Mouse (Mus musculus) induced T-regulatory cell, adult 2 months (primary cell): ENCODE data around the gene Pitpna.
A peak's percentile ranks its signal among the peaks of the same experiment; 100 is the strongest.

Experiments used
- DNase-seq: peaks from one replicate; pipeline ENCODE4 v3.0.0-alpha.2; 2012; ENCODE audit warnings: low read depth

Pitpna gene

DNA sequence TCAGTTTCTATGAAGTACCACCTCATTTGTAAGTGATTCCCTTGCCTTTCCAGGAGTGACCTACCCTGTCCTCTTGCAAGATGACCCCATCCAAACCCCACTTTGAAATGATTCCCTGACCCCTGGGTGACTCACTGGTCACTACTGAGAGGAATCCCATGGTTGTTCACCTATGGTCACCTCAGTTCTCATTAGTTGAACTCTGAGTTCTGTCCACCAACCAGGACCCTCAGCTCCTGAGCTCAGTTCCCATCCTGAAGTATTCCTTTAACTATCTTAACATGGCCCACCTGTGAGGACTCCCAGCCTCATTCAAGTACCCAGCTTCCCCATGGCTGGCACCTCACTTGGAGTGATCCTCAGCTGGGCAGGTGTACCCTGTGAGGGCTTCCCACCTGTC lies 69.9 kb downstream of the Pitpna start:
- DNase-seq, result no peak

DNA sequence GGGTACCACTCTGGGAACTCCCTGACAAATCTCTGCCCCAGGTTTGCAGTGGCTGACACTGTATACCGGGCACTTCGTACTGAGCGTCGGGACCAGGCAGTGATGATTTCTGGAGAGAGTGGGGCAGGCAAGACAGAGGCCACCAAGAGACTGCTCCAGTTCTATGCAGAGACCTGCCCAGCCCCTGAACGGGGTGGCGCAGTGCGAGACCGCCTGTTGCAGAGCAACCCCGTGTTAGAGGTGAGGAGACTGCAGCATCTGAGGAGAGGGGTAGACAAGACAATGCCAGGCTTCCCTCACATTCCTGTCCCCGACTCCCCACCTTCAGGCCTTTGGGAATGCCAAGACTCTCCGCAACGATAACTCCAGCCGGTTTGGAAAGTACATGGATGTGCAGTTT lies 70.4 kb downstream of the Pitpna start:
- no peak for DNase-seq

DNA sequence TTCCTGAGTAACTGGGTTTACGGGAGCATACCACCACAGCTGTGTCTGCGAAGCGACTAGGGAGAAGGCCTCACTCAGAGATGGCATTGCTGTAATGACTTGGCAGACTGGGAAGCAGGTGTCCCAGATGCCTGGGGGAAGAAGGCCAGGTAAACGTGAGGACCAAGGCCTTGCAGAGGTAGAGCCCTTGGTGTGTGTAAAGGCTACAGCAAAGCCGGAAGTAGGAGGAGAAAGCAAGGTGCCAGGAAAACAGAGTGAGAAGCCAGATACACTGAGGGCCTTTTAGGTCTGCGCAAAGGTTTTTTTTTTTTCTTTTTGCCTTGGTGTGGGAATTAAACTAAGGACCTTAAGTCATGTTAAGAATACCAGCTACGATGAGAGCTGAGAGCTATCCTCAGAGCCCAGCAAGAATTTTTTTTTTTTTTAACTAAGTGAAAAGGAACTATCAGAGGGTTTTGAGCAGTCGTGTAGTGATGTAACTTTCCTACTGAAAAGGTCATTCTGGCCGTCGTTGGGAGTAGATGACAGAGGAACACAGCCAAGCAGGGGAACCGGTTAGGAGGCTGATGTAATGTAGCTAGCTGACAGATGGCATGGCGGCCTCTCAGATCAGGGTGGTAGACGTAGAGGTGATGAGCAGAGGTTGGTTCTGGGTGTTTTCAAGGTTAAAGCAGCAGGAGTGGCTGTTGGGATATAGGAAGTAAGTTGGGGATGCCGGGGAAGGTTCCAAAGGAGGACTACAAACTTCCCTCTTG lies 71.3 kb downstream of the Pitpna start:
- DNase-seq, result no peak

DNA sequence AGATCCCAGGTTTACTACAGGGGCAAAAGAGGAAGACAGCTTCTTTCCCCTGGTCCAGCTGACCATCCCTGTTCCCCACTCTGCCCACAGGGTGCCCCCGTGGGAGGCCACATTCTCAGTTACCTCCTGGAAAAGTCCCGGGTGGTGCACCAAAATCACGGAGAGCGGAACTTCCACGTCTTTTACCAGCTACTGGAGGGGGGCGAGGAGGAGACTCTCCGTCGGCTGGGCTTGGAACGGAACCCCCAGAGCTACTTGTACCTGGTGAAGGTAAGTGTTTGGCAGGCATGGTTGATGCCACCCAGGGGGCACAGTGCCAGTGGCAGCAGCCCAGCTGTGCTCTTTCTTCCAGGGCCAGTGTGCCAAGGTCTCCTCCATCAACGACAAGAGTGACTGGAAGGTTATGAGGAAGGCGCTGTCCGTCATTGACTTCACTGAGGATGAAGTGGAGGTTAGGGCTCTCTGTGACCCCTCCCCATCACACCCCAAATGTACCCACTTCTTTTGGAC lies 72.2 kb downstream of the Pitpna start:
- no peak for DNase-seq

DNA sequence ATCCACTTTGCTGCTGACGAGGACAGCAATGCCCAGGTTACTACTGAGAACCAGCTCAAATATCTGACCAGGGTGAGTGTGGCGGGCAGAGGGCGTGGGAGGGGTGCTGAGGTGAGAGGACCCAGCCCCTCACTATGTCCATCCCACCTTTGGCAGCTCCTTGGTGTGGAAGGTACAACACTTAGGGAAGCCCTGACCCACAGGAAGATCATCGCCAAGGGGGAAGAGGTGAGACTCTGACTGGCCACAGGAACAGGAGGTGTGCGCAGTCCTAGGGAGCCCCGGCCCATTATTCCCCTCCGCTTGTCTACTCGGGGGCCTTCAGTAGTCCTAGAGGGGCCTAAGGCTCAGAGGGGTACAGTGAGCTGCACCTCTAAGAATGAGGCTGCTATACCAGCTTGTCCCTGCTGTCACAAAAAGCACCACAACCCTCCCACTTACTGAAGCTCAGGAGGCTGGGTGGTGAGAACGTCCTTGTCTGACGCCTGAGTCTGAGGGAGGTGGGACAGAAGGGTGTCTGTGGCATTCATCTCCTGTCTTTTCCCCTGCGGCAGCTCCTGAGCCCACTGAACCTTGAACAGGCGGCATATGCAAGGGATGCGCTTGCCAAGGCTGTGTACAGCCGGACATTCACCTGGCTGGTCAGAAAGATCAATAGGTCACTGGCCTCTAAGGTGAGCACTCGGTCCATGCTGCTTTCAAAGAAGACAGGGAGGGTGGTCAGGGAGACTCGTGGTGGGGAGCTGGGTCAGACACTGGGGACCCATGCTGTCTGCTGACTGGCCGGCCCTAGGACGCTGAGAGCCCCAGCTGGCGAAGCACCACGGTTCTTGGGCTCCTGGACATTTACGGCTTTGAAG lies 73.3 kb downstream of the Pitpna start:
- no peak for DNase-seq

DNA sequence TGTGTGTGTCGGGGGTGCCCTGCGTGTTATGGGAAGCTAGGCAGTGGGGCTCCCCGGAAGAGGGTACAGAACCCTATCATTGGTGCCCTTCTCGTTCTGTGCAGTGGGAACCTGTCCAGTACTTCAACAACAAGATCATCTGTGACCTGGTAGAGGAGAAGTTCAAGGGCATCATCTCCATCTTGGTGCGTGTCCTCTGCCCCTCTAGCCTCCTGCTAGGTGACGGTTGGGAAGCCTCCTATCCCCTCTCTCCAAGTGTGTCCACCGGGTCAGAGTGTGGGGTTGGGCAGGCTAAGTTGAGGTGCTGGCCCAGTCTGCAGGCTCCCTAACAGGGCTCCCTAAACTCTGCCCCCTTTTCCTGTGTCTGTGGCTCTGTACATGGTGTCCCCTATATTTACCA lies 74.2 kb downstream of the Pitpna start:
- DNase-seq, result no peak

DNA sequence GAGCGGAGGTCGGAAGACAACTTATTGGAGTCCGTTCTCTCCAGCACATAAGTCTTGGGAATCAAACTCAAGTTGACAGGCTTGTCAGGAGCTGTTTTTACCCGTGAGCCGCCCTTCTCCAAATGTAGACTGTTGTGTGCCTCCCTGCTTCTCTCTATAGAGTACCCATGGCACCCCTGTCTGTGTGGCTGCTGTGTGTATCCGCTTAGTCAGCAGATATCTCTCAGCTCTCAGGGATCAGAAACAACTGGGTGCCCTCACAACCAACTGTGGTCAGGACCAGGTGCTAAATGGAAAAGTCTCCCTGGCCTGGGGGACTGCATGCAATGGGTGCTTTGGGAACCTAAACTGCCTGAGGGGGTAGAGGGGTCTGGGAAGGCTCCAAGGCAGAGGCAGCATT lies 78.4 kb downstream of the Pitpna start:
- no peak for DNase-seq

DNA sequence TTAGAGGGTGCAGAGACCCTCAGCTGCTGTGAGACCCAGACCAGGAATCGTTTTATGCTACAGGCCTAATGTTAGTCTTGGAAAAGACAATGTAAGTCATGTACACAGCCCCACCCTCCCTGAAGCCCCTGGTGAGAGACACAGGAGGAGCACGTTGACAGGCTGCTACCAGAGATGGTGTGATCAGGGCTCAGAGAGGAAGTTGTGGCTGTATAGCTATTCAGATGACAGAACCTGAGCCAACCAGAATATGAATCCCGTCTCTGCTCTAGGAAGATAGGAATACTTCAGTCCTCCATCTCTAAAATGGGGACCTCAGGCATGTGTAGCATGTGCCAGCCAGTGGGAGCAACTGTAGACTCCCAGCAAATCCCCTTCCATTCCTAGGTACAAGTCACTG lies 80.7 kb downstream of the Pitpna start:
- DNase-seq, result no peak

DNA sequence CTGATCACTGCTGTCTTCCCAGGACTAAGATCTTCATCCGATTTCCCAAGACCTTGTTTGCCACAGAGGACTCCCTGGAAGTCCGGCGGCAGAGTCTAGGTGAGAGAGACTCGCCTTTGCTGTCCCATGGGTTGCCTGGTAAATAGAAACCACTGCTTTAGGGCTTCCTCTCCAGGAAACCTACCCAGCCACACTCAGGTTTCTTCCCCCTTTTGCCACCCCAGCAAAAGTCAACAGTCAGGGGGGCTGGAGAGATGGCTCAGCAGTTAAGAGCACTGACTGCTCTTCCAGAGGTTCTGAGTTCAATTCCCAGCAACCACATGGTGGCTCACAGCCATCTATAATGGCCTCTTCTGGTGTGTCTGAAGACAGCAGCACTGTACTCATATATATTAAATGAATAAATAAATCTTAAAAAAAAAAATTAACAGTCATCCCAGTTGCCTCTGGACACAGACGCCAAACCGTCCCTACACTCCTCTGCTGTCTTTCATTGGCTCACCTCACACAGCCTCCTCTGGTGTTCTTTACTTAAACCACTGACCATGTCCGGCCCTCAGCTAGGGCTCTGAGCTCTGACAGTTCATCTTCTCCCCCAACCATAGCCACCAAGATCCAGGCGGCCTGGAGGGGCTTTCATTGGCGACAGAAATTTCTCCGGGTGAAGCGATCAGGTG lies 81.4 kb downstream of the Pitpna start:
- no peak for DNase-seq

DNA sequence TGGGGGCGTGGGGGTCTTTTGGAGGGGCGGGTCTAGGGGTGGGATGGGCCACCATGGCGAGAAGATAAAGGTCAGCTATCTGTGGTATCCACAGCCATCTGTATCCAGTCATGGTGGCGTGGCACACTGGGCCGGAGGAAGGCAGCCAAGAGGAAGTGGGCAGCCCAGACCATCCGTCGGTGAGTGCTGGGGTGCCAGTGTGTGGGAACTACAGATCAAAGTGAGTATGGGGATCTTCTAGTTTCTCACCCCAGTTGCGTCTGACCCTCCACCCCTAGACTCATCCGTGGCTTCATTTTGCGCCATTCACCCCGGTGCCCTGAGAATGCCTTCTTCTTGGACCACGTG lies 81.9 kb downstream of the Pitpna start:
- DNase-seq, result no peak

DNA sequence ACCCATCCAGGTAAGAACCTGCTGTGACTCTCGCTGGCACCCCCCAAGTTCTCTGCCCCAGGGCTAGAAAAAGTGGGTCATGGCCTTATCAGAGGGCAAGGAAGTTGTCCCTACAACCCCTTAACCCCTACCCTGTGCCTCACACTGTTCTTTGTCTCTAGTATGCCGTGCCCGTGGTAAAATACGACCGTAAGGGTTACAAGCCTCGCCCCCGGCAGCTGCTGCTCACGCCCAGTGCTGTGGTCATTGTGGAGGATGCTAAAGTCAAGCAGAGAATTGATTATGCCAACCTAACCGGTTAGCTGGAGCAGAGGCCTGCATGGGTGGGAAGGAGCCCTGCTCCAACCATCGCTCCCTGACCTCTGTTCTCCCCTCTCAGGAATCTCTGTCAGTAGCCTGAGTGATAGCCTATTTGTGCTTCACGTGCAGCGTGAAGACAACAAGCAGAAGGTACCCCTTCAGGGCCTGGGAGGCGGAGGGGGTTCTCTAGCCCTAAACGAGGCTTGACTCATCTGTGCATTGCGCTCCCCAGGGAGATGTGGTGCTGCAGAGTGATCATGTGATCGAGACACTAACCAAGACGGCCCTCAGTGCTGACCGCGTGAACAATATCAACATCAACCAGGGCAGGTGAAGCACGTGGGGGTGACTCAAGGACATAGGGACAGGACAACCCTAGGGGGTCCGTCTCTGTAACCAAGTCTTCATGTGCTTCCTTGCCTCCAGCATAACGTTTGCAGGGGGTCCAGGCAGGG lies 83.7 kb downstream of the Pitpna start:
- no peak for DNase-seq

DNA sequence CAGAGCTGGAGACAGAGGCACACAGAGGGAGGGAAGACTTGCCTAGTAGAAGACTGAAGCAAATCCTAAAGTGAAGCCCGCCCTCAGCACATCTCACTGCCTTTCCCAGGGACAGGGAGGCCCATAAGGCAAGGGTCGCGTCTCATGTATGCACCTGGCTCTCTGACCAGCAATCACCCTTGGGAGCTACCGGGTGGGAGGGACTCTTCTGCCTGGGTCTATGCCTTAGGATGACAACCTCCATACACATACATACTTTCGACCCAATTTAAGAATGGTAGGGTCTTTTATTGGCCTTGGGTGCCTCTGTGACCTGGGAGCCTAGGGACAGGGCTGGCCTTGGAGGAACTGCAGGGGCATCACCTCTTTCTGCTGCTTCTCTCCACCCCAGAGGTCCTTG lies 85.5 kb downstream of the Pitpna start:
- DNase-seq, result no peak

DNA sequence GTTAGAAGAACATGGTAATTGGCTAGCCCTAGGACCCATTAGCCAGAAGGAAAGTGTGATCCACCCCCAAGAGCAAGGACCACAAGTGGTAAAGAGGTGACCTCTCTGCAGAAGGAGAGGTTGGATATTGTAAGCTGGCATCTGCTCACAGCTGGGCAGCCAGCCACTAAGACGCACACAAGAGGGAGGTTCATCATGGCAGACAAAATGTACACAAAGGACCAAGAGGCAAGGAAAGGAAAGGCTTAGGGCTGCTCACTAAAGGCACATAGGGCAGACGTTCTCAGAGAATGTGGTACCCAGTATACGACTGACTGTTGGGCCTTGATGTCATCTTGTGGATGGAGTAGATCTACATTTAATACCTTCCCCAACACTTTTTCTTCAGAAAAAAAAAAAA lies 87.0 kb downstream of the Pitpna start:
- no peak for DNase-seq

DNA sequence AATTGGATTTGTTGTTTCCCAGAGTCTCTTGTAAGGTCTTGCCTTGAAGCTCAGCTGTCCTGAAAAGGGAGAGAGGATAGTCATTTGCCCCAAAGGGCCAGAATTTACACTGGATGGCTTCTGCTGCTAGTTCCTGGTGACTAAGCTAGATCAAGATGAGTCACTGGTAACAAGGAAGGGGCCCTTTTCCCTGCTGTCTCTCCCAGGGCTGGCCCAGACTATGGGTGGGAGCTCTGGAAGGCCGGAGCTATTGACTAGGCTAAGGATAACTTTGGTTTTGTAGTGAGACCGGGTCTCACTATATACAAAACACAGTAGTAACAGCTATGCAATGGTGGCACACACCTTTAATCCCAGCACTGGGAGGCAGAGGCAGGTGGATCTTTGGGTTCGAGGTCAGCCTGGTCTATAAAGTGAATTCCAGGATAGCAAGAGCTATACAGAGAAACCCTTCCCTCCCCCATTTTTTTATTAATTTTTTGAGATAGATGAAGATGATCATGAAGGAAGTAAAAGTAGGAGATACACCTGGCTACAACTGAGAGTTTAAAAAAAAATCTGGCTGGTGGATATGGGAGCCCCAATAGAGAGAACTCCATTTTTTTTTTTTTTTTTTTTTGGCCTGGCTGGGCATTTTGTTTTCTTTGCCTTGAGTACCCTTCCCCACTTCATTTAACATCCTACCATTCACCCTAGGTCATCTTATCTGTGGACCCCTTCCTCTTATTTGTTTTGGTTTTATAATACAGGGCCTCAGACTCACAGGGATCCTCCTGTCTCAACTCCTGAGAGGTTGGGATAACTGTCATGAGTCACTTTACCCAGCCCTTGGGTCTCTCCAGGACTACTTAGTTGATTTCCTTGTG lies 90.2 kb downstream of the Pitpna start:
- peak; percentile 38 for DNase-seq
